In genomic region chr8:111490034-111490591, GRCm38 (mm10) we compare ENCODE assay signal across 19 mouse cellular contexts. TPM values are rescaled to one million over a fixed set of nuclear protein-coding genes. Genes with fewer than 3 reads are reported as not detected.
DNase-seq lines count a peak whose midpoint lies in the region; ATAC-seq lines count a peak whose summit lies in the region.
"Had no signal": no experiment of that assay in that cellular context is flagged by ENCODE, and none has a peak within 500 bp of the region (broad histone marks: within the 10 kb centered on the region; RNA-seq: fewer than 3 reads in every experiment).

No protein-coding gene starts in this region.

- no peaks in the 10 kb centered on the region for H3K9me3 ChIP-seq in hindbrain, embryonic 14.5 days (ENCODE audit: control insufficient read depth, low read length)
- H3K9me3 ChIP-seq in hindbrain, embryonic 10.5 days: no peaks in the 10 kb centered on the region
- no peaks in the 10 kb centered on the region for H3K9me3 ChIP-seq in embryonic facial prominence, embryonic 14.5 days (ENCODE audit: control insufficient read depth, low read length)
- H3K9me3 ChIP-seq: forebrain, embryonic 10.5 days; heart, embryonic 13.5 days; hindbrain, embryonic 12.5 days; intestine, embryonic 15.5 days; limb, embryonic 15.5 days; neural tube, embryonic 15.5 days had no signal

- H3K9ac ChIP-seq in hindbrain, embryonic 14.5 days: no peak overlapping the region
- no peak overlapping the region for H3K9ac ChIP-seq in embryonic facial prominence, embryonic 14.5 days (ENCODE audit: low read depth, low read length)
- H3K9ac ChIP-seq: heart, embryonic 13.5 days; hindbrain, embryonic 12.5 days; intestine, embryonic 15.5 days; limb, embryonic 15.5 days; neural tube, embryonic 15.5 days had no signal

- no peak for ATAC-seq in hindbrain, embryonic 14.5 days (ENCODE audit: low FRiP score)
- ATAC-seq in embryonic facial prominence, embryonic 14.5 days (ENCODE audit: low read depth): peak; percentile 18; the same call in 1 of the 2 replicates
- ATAC-seq in megakaryocyte, adult 5-6 weeks (ENCODE audit: poor library complexity, severe bottlenecking): no peak
- ATAC-seq: intestine, embryonic 15.5 days had no signal

- peaks cover 14% of the 10 kb centered on the region for H3K36me3 ChIP-seq in hindbrain, embryonic 14.5 days (replicated peaks; ENCODE audit: control insufficient read depth, insufficient read depth)
- peaks cover 22% of the 10 kb centered on the region for H3K36me3 ChIP-seq in hindbrain, embryonic 10.5 days
- peaks cover 28% of the 10 kb centered on the region; the same call in 1 of the 2 replicates for H3K36me3 ChIP-seq in embryonic facial prominence, embryonic 14.5 days (ENCODE audit: control insufficient read depth, insufficient read depth, low read length)
- H3K36me3 ChIP-seq: intestine, embryonic 15.5 days had no signal

- no peak for DNase-seq in hindbrain, embryonic 14.5 days (ENCODE audit: low spot score)
- no peak for DNase-seq in hindbrain, embryonic 10.5 days (ENCODE audit: low spot score)
- DNase-seq in ovary, adult 18-20 months (ENCODE audit: low spot score): peak; percentile 17
- no peak for DNase-seq in ovary, postnatal 14 days (ENCODE audit: low spot score)
- DNase-seq in embryonic facial prominence, embryonic 14.5 days (ENCODE audit: low spot score): peak; percentile 26
- no peak for DNase-seq in thymus, postnatal 36 days
- DNase-seq: adrenal gland, postnatal 10 days; cerebellum, adult 8-10 months; embryo, embryonic 11 days; layer of hippocampus, adult 9-11 months; lung, adult 2 months; right cerebral cortex, postnatal 14 days had no signal

- H3K4me2 ChIP-seq in hindbrain, embryonic 14.5 days (replicated peaks): no peak overlapping the region
- no peak overlapping the region for H3K4me2 ChIP-seq in embryonic facial prominence, embryonic 14.5 days (ENCODE audit: low read depth, low read length)
- H3K4me2 ChIP-seq: heart, embryonic 13.5 days; hindbrain, embryonic 12.5 days; intestine, embryonic 15.5 days; limb, embryonic 15.5 days; neural tube, embryonic 15.5 days had no signal

- no peaks in the 10 kb centered on the region for H3K27me3 ChIP-seq in hindbrain, embryonic 14.5 days (ENCODE audit: control insufficient read depth, insufficient read depth, low read length)
- no peaks in the 10 kb centered on the region for H3K27me3 ChIP-seq in hindbrain, embryonic 10.5 days (ENCODE audit: insufficient read depth, poor library complexity, severe bottlenecking)
- no peaks in the 10 kb centered on the region for H3K27me3 ChIP-seq in embryonic facial prominence, embryonic 14.5 days (replicated peaks; ENCODE audit: control insufficient read depth, insufficient read depth, low read length)
- H3K27me3 ChIP-seq: heart, embryonic 13.5 days; hindbrain, embryonic 12.5 days; intestine, embryonic 15.5 days; limb, embryonic 15.5 days; neural tube, embryonic 15.5 days had no signal

- H3K27ac ChIP-seq in hindbrain, embryonic 14.5 days: peak overlapping the region; percentile 11; the same call in 1 of the 2 replicates
- H3K27ac ChIP-seq in hindbrain, embryonic 10.5 days: no peak overlapping the region
- 0 out of 2 replicates have a peak overlapping the region, but pooled peaks have one; percentile 5 for H3K27ac ChIP-seq in embryonic facial prominence, embryonic 14.5 days (replicated peaks; ENCODE audit: low read depth, low read length)
- H3K27ac ChIP-seq: forebrain, embryonic 10.5 days; heart, embryonic 13.5 days; hindbrain, embryonic 12.5 days; intestine, embryonic 15.5 days; limb, embryonic 15.5 days had no signal

- H3K4me3 ChIP-seq in hindbrain, embryonic 14.5 days (replicated peaks; ENCODE audit: low read length): no peak overlapping the region
- H3K4me3 ChIP-seq in hindbrain, embryonic 10.5 days: no peak overlapping the region
- H3K4me3 ChIP-seq in embryonic facial prominence, embryonic 14.5 days (ENCODE audit: low read depth, low read length): no peak overlapping the region
- H3K4me3 ChIP-seq: forebrain, embryonic 10.5 days; heart, embryonic 13.5 days; hindbrain, embryonic 12.5 days; intestine, embryonic 15.5 days; limb, embryonic 15.5 days; neural tube, embryonic 15.5 days had no signal

- no peaks in the 10 kb centered on the region for H3K4me1 ChIP-seq in hindbrain, embryonic 14.5 days (replicated peaks; ENCODE audit: control insufficient read depth, insufficient read depth, low read length)
- no peaks in the 10 kb centered on the region for H3K4me1 ChIP-seq in hindbrain, embryonic 10.5 days (replicated peaks)
- no peaks in the 10 kb centered on the region for H3K4me1 ChIP-seq in embryonic facial prominence, embryonic 14.5 days (ENCODE audit: control insufficient read depth, insufficient read depth, low read length)
- H3K4me1 ChIP-seq: forebrain, embryonic 10.5 days; hindbrain, embryonic 12.5 days; intestine, embryonic 15.5 days; limb, embryonic 15.5 days had no signal

- WGBS in hindbrain, embryonic 14.5 days: 88% methylated on average over 10 of the region's 10 CpGs
- 87% methylated on average over 10 of the region's 10 CpGs for WGBS in hindbrain, embryonic 10.5 days
- WGBS in embryonic facial prominence, embryonic 14.5 days: 78% methylated on average over 10 of the region's 10 CpGs

RNA-seq across cellular contexts. Expression of gene Wdr59, which starts 31.8 kb away (rescaled TPM):
- 6.5 and 6.6 TPM in 2 replicates for polyA plus RNA-seq in hindbrain, embryonic 14.5 days (2014; fragmentation: Nextera tagmentation; extraction: Ambion mirVana)
- 3.8 and 4.8 TPM in 2 replicates for polyA plus RNA-seq in hindbrain, embryonic 10.5 days (2016; fragmentation: Nextera tagmentation; extraction: Ambion mirVana)
- 4.6 and 4.7 TPM in 2 replicates for polyA plus RNA-seq in embryonic facial prominence, embryonic 14.5 days (2014; fragmentation: Nextera tagmentation; extraction: Ambion mirVana)
- total RNA-seq in megakaryocyte, adult 5-6 weeks (2015): 3.1 and 3.3 TPM in 2 replicates
- total RNA-seq in megakaryocyte, adult 5-6 weeks (2017): 1.5 and 2.1 TPM in 2 replicates

RNA-seq across cellular contexts. Expression of gene Znrf1, which starts 45.8 kb away (rescaled TPM):
- polyA plus RNA-seq in hindbrain, embryonic 14.5 days (2014; fragmentation: Nextera tagmentation; extraction: Ambion mirVana): 108 and 116 TPM in 2 replicates
- polyA plus RNA-seq in hindbrain, embryonic 10.5 days (2016; fragmentation: Nextera tagmentation; extraction: Ambion mirVana): 29.9 and 52.5 TPM in 2 replicates
- polyA plus RNA-seq in embryonic facial prominence, embryonic 14.5 days (2014; fragmentation: Nextera tagmentation; extraction: Ambion mirVana): 35.6 and 39.1 TPM in 2 replicates
- 67.1 and 73.4 TPM in 2 replicates for total RNA-seq in megakaryocyte, adult 5-6 weeks (2015)
- 39.3 and 50.3 TPM in 2 replicates for total RNA-seq in megakaryocyte, adult 5-6 weeks (2017)

Comparison
In these comparisons a context has a peak if more than half of its experiments do, and no peak if none do; other contexts are left out.
1. DNase-seq: peak in ovary, adult 18-20 months (single experiment) and embryonic facial prominence, embryonic 14.5 days (single experiment); none in hindbrain, embryonic 14.5 days (single experiment), hindbrain, embryonic 10.5 days (single experiment), ovary, postnatal 14 days (single experiment) and thymus, postnatal 36 days (0 of 2).